Mouse (Mus musculus): ENCODE results near the gene Stim1.
A peak's percentile ranks its signal among the peaks of the same experiment; 100 is the strongest.

The Stim1 gene

GRCm38 (mm10) chr7:102267601-102268394, at the start of gene Stim1:
Gene Stim1, plus strand, starts transcription at chr7:102267806.
- DNase-seq (ENCODE audit: low spot score in 2 of 2) = peak; percentile 78 to 90

DNA sequence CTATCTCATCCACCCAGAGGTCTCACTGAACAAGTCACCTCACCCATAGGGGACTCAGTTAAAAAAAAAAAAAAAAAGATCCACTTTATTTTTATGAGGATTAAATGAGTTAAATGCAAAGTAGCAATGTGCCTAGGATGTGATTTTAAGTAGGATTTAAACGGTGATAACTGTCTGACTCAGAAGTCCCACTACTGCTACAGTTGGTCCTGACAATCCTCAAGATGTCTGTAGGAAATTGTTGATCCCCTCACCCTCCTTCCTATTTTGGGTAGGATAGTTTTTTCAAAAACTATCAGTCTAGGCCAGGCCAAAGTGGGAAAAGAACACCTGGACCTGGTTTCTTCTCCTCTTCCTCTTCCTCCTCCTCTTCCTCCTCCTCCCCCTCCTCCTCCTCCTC, 45.7 kb upstream of the Stim1 start:
- DNase-seq (ENCODE audit: low spot score in 2 of 2) = no peak

- peak in 1 of 2 experiments; percentile 38 for DNase-seq (ENCODE audit: low spot score in 2 of 2)
These were observed 45.3 kb upstream of the Stim1 start for GRCm38 (mm10) chr7:102222336-102222735.

DNA sequence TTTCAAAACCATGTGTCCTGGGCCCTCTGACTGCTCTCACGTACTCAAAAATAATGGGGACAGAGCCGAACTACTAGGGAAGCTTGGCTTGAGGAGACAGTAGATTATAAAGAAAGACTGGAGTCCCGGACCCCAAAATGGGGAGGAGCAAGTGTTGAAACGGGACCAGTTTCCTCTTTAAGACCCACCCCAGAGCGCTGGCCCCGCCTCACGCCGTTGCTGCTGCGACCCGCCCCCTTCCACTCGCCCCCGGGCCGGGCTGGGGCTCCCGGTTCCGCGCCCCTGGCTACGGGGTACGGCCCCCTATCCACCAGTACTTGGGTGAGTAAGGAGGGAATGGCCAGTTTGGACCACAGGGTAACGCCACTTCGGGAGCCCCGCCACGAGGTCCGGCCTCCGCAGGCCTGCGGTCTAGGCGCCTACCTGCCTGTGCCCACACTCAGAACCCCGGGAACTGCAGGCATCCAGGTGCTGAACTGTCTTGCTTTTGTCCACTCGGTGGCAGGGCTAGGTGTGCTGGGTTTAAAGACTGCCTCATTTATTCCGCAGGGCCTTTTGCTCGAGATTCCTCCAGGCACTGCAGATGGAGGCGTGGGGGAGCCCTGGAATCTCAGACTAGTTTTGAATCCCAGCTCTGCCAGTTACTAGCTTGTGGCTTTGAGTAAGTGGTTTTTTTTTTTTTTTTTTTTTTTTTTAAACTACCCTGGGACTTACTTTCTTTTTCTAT, 44.6 kb upstream of the Stim1 start:
- peak; percentile 59 to 78 for DNase-seq (ENCODE audit: low spot score in 2 of 2)

GRCm38 (mm10) chr7:102223883-102224738, 43.5 kb upstream of the Stim1 start:
- no peak for DNase-seq (ENCODE audit: low spot score in 2 of 2)

DNA sequence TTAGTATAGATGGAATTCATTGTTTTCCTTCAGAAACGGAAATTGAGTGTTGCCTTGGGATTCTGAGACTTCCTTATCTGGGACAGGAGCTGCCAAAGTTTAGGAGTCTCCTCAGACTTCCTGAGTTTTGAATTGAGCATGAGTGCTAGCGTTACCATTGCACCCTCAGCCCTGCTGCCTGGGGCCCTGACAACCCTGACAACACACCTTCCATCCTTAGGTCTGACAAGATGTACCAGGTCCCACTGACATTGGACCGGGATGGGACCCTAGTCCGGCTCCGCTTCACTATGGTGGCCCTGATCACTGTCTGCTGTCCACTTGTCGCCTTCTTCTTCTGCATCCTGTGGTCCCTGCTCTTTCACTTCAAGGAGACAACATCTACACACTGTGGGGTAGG, 41.6 kb upstream of the Stim1 start:
- no peak for DNase-seq (ENCODE audit: low spot score in 2 of 2)

GRCm38 (mm10) chr7:102228049-102228670, 39.4 kb upstream of the Stim1 start:
- no peak for DNase-seq (ENCODE audit: low spot score in 2 of 2)

- no peak for DNase-seq (ENCODE audit: low spot score in 2 of 2)
These were observed 37.8 kb upstream of the Stim1 start for GRCm38 (mm10) chr7:102229814-102230213.

GRCm38 (mm10) chr7:102233059-102233458, 34.5 kb upstream of the Stim1 start:
- no peak for DNase-seq (ENCODE audit: low spot score in 2 of 2)

- DNase-seq (ENCODE audit: low spot score in 2 of 2) = no peak
These were observed 28.8 kb upstream of the Stim1 start for GRCm38 (mm10) chr7:102238686-102239286.

DNA sequence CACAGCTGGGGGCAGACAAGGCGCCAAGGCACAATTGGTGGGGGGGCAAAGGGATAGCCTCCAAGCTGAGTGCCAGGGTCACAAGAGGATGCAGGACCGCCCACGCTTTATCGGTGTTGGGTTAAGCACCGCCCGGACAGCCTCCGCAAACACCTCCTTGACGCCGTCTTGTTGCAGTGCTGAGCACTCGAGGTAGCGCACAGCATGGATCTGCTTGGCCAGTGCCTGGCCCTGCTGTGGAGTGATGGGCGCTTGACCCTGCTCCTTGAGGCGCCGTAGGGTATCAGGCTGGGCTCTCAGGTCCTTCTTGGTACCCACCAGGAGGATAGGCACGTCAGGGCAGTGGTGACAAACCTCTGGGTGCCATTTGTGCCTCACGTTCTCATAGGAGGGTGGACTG, 28.0 kb upstream of the Stim1 start:
- DNase-seq (ENCODE audit: low spot score in 2 of 2) = no peak

DNA sequence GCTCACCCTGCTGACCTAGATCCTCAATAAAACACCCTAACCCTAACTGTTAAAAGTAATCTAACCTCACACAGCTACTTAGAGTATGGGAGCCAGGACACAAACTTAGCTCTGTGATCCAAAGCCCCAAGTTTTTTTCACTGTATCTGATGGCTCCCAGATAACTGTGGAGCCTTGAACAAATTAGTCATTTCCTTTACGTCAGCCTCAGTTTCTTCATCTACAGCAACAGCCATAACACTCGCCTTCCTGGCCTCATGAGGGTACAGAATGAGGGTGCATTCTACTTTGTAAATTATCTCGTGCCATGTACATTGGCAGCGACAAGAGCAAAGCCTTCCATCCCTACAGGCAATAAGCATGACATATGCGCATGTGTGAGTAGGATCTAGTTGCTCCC, 25.2 kb upstream of the Stim1 start:
- DNase-seq (ENCODE audit: low spot score in 2 of 2) = no peak

GRCm38 (mm10) chr7:102242917-102243316, 24.7 kb upstream of the Stim1 start:
- DNase-seq (ENCODE audit: low spot score in 2 of 2) = no peak

- peak; percentile 56 to 75 for DNase-seq (ENCODE audit: low spot score in 2 of 2)
These were observed 23.7 kb upstream of the Stim1 start for GRCm38 (mm10) chr7:102243870-102244269.

DNA sequence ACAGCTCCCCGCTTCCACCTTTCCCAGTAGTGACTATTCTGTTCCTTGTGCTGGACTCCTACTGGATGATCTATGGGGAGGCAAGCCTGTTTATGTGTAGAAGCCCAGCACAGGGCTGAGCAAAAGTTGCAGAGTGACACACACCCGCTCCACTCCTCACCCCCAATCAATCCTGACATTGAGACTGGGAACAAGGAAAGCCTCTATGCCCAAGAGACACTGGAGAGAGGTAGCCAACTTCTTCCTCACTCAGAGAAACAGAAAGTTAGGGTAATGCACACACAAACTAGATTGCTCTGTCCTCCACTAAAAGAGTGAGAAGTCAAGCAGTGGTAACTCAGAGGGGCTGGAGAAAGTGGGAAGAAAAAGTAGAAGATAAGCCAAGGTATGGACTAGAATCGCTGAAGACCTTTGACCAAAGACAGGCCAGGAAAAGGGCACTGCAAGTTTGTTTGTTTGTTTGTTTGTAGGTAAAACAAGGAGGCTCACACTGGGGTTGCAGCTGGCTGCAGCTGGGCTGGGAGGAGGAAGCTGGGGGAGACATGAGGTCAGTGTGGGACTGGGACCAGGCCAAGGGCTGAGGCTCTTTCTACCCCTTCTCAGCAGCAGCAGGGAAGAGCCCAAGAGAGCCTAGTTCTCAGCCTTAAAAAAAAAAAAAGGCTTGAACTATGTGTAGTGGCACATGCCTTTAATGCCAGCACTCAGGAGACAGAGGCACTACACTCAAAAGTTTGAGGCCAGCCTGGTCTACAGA, 22.6 kb upstream of the Stim1 start:
- DNase-seq (ENCODE audit: low spot score in 2 of 2) = no peak

DNA sequence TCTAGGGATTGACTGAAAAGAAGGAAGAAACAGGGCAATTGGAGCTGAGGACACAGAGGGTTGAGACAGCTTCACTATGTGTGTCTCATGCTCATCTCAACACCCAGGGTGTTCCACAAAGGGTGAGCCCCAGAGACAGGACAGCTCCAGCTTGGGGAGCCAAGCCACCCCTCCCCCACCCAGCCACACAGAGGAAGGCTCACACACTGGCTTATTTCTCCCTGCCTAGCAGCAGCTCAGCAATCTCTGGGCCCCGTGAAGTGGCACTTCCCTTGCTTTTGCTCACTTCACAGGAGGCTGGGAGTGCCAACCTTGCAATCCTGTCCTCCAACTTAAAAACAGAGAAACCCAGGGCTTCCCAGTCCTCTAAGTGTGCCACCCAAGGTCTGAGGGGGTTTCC, 21.8 kb upstream of the Stim1 start:
- peak; percentile 36 to 73 for DNase-seq (ENCODE audit: low spot score in 2 of 2)

DNA sequence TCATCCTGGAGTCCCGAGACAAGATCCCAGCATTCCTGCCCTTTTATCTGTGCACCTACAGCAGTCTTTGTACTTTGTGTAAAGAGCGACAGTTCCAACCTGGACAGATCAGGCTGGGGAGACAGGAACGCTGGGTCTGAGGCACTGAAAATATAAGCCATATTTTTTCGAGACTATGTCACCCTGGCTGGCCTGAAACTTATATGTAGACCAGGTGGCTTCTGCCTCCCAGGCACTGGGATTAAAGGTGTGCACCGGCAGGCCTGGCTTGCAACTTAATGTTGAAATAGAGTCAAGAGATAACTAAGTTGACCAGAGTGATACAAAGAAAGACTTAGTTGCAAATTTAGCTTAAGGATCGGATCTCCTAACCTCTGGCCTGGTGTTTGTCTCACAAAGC, 21.3 kb upstream of the Stim1 start:
- DNase-seq (ENCODE audit: low spot score in 2 of 2) = no peak

DNA sequence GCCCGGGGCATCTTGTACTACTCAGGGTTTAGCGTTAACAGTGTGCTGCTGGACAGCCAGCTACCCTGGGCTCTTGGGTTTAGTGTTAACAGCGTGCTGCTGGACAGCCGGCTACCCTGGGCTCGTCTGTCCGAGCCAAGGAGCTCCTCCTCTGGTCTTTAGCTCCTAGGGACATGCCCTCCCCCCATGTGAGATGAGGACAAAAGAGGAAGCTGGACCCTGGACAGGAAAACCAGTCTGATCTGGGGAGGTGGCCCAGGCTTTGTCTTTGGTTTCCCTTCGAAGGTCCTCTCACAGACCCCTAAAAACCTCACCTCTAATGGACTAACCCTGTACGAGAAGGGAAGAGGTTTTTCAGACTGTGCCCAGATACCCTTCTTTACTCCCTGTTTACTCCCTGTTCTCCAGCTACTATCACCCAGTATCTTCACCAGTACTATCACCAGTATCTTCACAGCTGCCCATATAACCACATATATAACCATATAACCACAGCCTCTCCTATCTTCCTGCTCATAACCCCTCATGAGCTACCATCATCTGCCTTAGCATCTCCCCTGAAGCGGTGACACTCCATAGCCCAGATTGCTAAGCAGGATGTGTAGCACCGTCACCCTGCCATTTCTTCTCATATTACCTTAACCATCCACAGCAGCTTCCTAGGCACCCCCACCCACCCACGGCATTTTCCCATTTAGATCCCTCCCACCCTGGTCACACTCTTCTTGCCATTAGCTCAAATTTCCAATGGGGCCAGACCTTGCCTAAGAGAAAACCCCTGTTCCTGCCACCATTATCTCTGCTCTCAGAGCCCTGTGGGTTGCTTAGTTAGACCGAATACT, 20.4 kb upstream of the Stim1 start:
- DNase-seq (ENCODE audit: low spot score in 2 of 2) = no peak

- peak; percentile 62 to 74 for DNase-seq (ENCODE audit: low spot score in 2 of 2)
These were observed 18.8 kb upstream of the Stim1 start for GRCm38 (mm10) chr7:102248691-102249404.

Data from spleen, postnatal 4 days (tissue).